Mouse (Mus musculus) hindbrain, postnatal 0 days (tissue): ENCODE results near the gene Adgra3. TPM values are rescaled to one million over a fixed set of nuclear protein-coding genes. Genes with fewer than 3 reads are reported as not detected.

Experiments
- ATAC-seq: fragments of 200-750 bp; cut with Nextera tagmentation; 2 replicates; pipeline ENCODE4 v1.8.0; 2017; ENCODE audit warnings: mild to moderate bottlenecking, moderate TSS enrichment, moderate library complexity
- DNase-seq: peaks from one replicate; pipeline ENCODE4 v3.0.0-alpha.2; 2015; ENCODE audit warnings: low spot score
- H3K27ac ChIP-seq: fragments of 300-500 bp; sonication (generic); 2 replicates; pipeline ENCODE4 v1.5.1; 2014; ENCODE audit warnings: mild to moderate bottlenecking
- H3K27me3 ChIP-seq: fragments of 300-500 bp; sonication (generic); 2 replicates; pipeline ENCODE4 v1.6.1; 2014; ENCODE audit warnings: low read length, mixed read lengths; ENCODE audit not compliant: insufficient read depth
- H3K36me3 ChIP-seq: fragments of 300-500 bp; sonication (generic); 2 replicates; pipeline ENCODE4 v1.6.1; 2014; ENCODE audit warnings: low read length, mixed read lengths; ENCODE audit not compliant: insufficient read depth
- H3K4me1 ChIP-seq: fragments of 300-500 bp; sonication (generic); 2 replicates; pipeline ENCODE4 v1.6.1; 2014; ENCODE audit warnings: antibody characterized with exemption, low read length, mixed read lengths; ENCODE audit not compliant: insufficient read depth
- H3K4me2 ChIP-seq: fragments of 300-500 bp; sonication (generic); 2 replicates; pipeline ENCODE4 v1.6.1; 2014; ENCODE audit warnings: low read depth, mild to moderate bottlenecking, low read length, moderate library complexity, mixed read lengths
- H3K4me3 ChIP-seq: fragments of 300-500 bp; sonication (generic); 2 replicates; pipeline ENCODE4 v1.5.1; 2014; ENCODE audit warnings: low read length
- H3K9ac ChIP-seq: fragments of 300-500 bp; sonication (generic); replicated peaks from 2 replicates; pipeline ENCODE4 v1.6.1; 2014; ENCODE audit warnings: mild to moderate bottlenecking, low read length, moderate library complexity, mixed read lengths
- H3K9me3 ChIP-seq: fragments of 300-500 bp; sonication (generic); 2 replicates; pipeline ENCODE4 v1.6.1; 2016; ENCODE audit warnings: low read length, mixed read lengths
- CTCF ChIP-seq: IDR thresholded peaks from 2 replicates; pipeline ENCODE4 v1.5.1; 2016; ENCODE audit warnings: antibody characterized with exemption, control low read depth, low read depth
- WGBS: fragments of 180-500 bp; shearing (Covaris S2); extraction: QIAGEN DNeasy Blood & Tissue Kit; methylation state at CpG from one replicate; pipeline ENCODE4 v1.1.7; 2014; 5-methylcytosine and 5-hydroxymethylcytosine counted together
- polyA plus RNA-seq: library from polyadenylated mRNA; unstranded; fragments of >200 nt; fragmentation: Nextera tagmentation; extraction: Ambion mirVana; gene quantifications from 2 replicates; pipeline ENCODE4 v1.2.1, GENCODE M21; 2015
- total RNA-seq: library from RNA; depleted of rRNA; stranded (reverse); fragments of >200 nt; gene quantifications from 2 replicates; pipeline ENCODE4 v1.2.3, GENCODE M21; 2014

The Adgra3 gene
- total and polyA plus RNA-seq, 2 experiments from 2014 or later = 11.4 to 42.0 TPM

- H3K36me3 ChIP-seq = no peaks in the 10 kb centered on the region
- H3K27ac ChIP-seq = no peak overlapping the region
- no peak for ATAC-seq
- WGBS = 51% methylated on average over 4 of the region's 4 CpGs
- H3K27me3 ChIP-seq = no peaks in the 10 kb centered on the region
- no peak for DNase-seq
- H3K9ac ChIP-seq = no peak overlapping the region
- 0 out of 2 replicates have a peak, but pooled peaks cover 10% of the 10 kb centered on the region for H3K4me1 ChIP-seq
- H3K4me3 ChIP-seq = no peak overlapping the region
- TF ChIP-seq CTCF = no peak
- H3K4me2 ChIP-seq = no peak overlapping the region
- H3K9me3 ChIP-seq = no peaks in the 10 kb centered on the region
These were observed 6.3 kb downstream of the Adgra3 start for GRCm38 (mm10) chr5:50052456-50052855.

DNA sequence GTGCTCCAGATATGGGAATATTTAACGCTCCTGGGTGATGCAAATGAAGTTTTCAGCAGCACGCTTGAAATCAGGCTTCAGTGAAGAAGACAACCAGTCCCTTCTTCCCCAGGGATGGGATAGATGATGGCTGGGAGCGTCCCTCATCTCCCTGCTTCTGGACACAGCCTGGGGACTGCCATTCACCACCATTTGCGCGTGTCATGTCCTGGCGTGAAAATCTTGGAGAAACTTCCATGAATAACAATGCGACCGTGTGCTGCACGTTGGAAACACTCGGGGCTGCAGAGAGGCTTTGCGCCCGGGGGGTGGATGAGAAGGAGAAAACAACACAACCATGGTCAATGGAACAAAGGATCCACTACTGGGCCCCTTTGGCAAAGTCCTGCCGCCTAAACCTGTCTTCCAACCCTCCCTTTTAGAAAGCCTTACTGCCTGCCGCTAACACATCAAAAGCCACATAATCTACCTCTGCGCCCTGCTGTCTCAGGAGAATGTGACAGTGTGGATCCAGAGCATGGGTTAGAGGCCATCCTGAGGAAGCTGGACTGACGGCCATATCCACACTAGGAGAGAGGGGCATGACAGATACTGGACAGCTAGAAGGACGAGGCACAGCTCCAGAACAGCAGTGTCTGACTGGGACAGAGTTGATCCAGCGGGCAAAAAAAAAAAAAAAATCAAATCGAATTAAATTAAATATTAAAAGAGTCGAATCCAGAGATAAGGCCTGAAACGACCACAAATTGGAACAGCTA, 8.0 kb downstream of the Adgra3 start:
- 0 out of 2 replicates have a peak, but pooled peaks cover 4% of the 10 kb centered on the region for H3K4me1 ChIP-seq

DNA sequence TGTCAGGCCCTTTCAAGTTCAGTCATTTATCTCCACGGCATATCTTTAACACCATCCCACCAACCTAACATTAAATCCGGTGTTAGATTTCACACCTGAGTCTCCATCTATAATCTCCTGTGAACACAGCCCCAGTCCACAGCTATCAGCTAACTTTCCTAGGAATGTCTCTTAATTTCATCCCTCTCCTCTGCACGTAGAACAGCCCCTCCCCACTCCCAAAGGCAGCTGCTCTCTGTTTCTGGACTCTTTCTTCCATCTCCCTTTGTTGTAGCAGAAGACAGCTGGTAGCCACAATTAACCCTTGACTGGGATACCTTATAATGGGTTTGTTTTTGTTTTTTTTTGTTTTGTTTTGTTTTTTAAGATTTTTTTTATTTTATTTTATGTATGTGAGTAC, 8.8 kb downstream of the Adgra3 start:
- ATAC-seq = peak; percentile 55
- H3K4me2 ChIP-seq = no peak overlapping the region
- no peak overlapping the region for H3K9ac ChIP-seq
- H3K27me3 ChIP-seq = no peaks in the 10 kb centered on the region
- DNase-seq = no peak
- no peak overlapping the region for H3K27ac ChIP-seq
- no peaks in the 10 kb centered on the region for H3K36me3 ChIP-seq
- TF ChIP-seq CTCF = no peak
- WGBS = 33% methylated on average over 3 of the region's 3 CpGs
- H3K4me1 ChIP-seq = 0 out of 2 replicates have a peak, but pooled peaks cover 4% of the 10 kb centered on the region
- H3K4me3 ChIP-seq = no peak overlapping the region
- H3K9me3 ChIP-seq = no peaks in the 10 kb centered on the region

More for the DNA sequence above, 8.0 kb downstream of the Adgra3 start:
- H3K4me3 ChIP-seq = no peak overlapping the region
- ATAC-seq = 0 out of 2 replicates have a peak, but pooled peaks have one; percentile 47
- no peaks in the 10 kb centered on the region for H3K27me3 ChIP-seq
- no peak for TF ChIP-seq CTCF
- H3K9me3 ChIP-seq = no peaks in the 10 kb centered on the region
- no peak for DNase-seq
- H3K9ac ChIP-seq = no peak overlapping the region
- 45% methylated on average over 21 of the region's 21 CpGs for WGBS
- no peak overlapping the region for H3K27ac ChIP-seq
- H3K36me3 ChIP-seq = no peaks in the 10 kb centered on the region
- H3K4me2 ChIP-seq = no peak overlapping the region

DNA sequence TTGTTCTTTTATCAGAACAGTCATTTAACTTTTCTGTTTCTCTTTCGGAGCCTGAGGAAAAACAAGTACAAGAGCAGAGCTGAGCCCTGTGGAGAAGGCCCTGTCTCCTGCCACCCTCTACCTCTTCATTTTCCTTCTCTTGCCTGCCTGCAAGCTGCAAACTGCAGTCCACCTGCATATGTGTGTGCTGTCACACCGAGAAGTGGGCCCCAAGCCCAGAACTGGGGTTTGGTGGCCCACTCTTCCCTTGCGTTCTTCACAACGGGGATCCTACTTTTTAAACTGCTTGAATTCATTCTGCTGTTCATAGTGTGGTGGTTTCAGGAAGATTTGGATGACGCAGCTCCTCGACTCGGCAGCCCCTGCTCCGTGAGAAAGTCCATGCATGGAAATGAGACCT, 9.3 kb downstream of the Adgra3 start:
- ATAC-seq = no peak; the same call in 1 of the 2 replicates
- 39% methylated on average over 8 of the region's 8 CpGs for WGBS
- Histone ChIP-seq H3K4me3 (no peak overlapping the region), H3K27ac (no peak overlapping the region), H3K27me3 (no peaks in the 10 kb centered on the region), H3K4me2 (no peak overlapping the region), H3K9ac (no peak overlapping the region), H3K36me3 (no peaks in the 10 kb centered on the region), H3K9me3 (no peaks in the 10 kb centered on the region), H3K4me1 (0 out of 2 replicates have a peak, but pooled peaks cover 4% of the 10 kb centered on the region)
- TF ChIP-seq CTCF = no peak
- no peak for DNase-seq

- H3K36me3 ChIP-seq = no peaks in the 10 kb centered on the region
- WGBS = 52% methylated on average over 7 of the region's 7 CpGs
- no peak overlapping the region for H3K4me2 ChIP-seq
- TF ChIP-seq CTCF = no peak
- ATAC-seq = no peak
- no peak overlapping the region for H3K9ac ChIP-seq
- no peak for DNase-seq
- H3K9me3 ChIP-seq = no peaks in the 10 kb centered on the region
- H3K27me3 ChIP-seq = no peaks in the 10 kb centered on the region
- H3K4me1 ChIP-seq = 0 out of 2 replicates have a peak, but pooled peaks cover 4% of the 10 kb centered on the region
- H3K4me3 ChIP-seq = no peak overlapping the region
- no peak overlapping the region for H3K27ac ChIP-seq
These were observed 9.8 kb downstream of the Adgra3 start for GRCm38 (mm10) chr5:50048960-50049359.

DNA sequence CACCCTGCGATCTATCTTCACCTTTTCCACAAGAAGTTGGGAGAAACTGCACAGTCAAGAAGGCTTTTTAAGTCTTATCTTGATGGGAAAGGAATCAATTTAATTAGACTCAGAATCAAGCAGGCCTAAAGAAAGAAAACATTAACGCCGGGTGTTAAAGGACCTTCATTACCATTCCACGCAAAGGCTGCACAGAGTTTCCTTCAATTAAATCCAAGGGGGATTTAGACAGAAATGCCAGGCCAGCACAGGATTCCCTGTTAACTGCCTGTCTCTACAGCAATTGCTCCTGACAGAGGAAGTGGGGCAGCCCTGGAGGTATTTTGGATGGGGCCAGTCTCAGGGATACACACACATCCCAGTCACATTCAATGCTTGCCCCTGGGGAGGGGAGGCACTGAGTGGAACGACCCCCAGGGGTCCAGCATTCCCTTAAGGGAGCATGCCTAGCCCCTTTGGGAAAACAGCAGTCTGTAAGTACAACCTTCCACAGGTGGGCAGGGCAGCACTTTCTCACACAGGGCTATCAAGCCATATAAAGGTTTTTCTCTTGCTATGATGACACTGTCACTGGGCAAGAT, 10.4 kb downstream of the Adgra3 start:
- no peak for ATAC-seq
- Histone ChIP-seq H3K4me1 (0 out of 2 replicates have a peak, but pooled peaks cover 4% of the 10 kb centered on the region), H3K9ac (no peak overlapping the region), H3K9me3 (no peaks in the 10 kb centered on the region), H3K4me3 (no peak overlapping the region), H3K27ac (no peak overlapping the region), H3K27me3 (no peaks in the 10 kb centered on the region), H3K36me3 (no peaks in the 10 kb centered on the region), H3K4me2 (no peak overlapping the region)
- TF ChIP-seq CTCF = no peak
- WGBS = 47% methylated on average over 5 of the region's 5 CpGs
- DNase-seq = no peak

DNA sequence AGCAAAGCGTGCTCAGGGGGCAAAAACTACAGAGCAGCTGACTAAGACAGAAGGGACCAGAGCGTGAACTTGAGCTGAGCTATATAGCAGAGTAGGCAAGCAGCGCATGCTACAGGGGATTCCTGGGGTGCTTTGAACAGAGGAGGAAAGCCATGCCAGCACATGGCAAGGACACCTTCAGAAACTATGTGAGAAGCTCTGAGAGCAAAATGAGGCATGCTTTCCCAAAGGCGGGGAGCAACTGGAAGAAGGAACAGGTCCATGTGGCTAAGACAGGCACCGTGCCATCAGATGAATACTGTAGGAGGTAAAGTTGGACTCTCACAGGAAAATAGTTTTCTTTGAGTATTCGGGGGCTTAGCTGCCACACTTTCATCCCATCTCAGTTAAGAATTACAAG, 13.6 kb downstream of the Adgra3 start:
- ATAC-seq (no peak), DNase-seq (no peak)
- Histone ChIP-seq H3K27ac (no peak overlapping the region), H3K27me3 (no peaks in the 10 kb centered on the region), H3K4me2 (no peak overlapping the region), H3K4me3 (no peak overlapping the region), H3K9me3 (no peaks in the 10 kb centered on the region), H3K9ac (no peak overlapping the region), H3K36me3 (no peaks in the 10 kb centered on the region), H3K4me1 (peaks cover 5% of the 10 kb centered on the region; the same call in 1 of the 2 replicates)
- 67% methylated on average over 6 of the region's 6 CpGs for WGBS
- TF ChIP-seq CTCF = no peak
